Mouse (Mus musculus) myocyte (in vitro differentiated cells): ENCODE measurements at regions not wholly inside any gene's neighbourhood (a gene's known extent, or its start where the extent isn't known, plus 50 kb on each side); places are given as distances from the start of the nearest gene placed in this dataset.

Source experiments
- CEBPB ChIP-seq: IDR thresholded peaks from 2 replicates; pipeline ENCODE4 v1.6.1; 2011; ENCODE audit warnings: mild to moderate bottlenecking, moderate library complexity; ENCODE audit not compliant: poor library complexity, insufficient read depth, severe bottlenecking
- E2F4 ChIP-seq: IDR thresholded peaks from one replicate; pipeline ENCODE4 v1.6.1; 2011; ENCODE audit warnings: mild to moderate bottlenecking, control low read depth, moderate library complexity; ENCODE audit not compliant: insufficient read depth
- MAX ChIP-seq: IDR thresholded peaks from one replicate; pipeline ENCODE4 v1.6.1; 2011; ENCODE audit warnings: low read depth, mild to moderate bottlenecking, control low read depth
- MYOD1 ChIP-seq, 3 experiments: IDR thresholded peaks; one replicate each; pipeline ENCODE4 v1.6.1; 2011; ENCODE audit warnings: control low read depth in 2 of 3, low read depth in 2 of 3, mild to moderate bottlenecking in 2 of 3, moderate library complexity in 1 of 3; ENCODE audit not compliant: insufficient read length in 2 of 3, control insufficient read depth in 1 of 3
- MYOG ChIP-seq, 3 experiments: IDR thresholded peaks; one replicate each; pipeline ENCODE4 v1.6.1; 2011; ENCODE audit warnings: control low read depth in 2 of 3, low read depth in 2 of 3, mild to moderate bottlenecking in 2 of 3; ENCODE audit not compliant: insufficient read length in 2 of 3, control insufficient read depth in 1 of 3, insufficient read depth in 1 of 3
- POLR2A ChIP-seq: IDR thresholded peaks from one replicate; pipeline ENCODE4 v1.6.1; 2011; ENCODE audit warnings: low read depth, mild to moderate bottlenecking, control low read depth, moderate library complexity; ENCODE audit not compliant: insufficient read length
- POLR2AphosphoS2 ChIP-seq: IDR thresholded peaks from one replicate; pipeline ENCODE4 v1.6.1; 2011; ENCODE audit warnings: low read depth, control low read depth; ENCODE audit not compliant: insufficient read length
- TCF12 ChIP-seq: IDR thresholded peaks from one replicate; pipeline ENCODE4 v1.6.1; 2011; ENCODE audit warnings: mild to moderate bottlenecking, control low read depth; ENCODE audit not compliant: poor library complexity, insufficient read depth, severe bottlenecking
- TCF3 ChIP-seq: IDR thresholded peaks from one replicate; pipeline ENCODE4 v1.6.1; 2011; ENCODE audit warnings: low read depth, control low read depth; ENCODE audit not compliant: insufficient read length
- USF1 ChIP-seq: IDR thresholded peaks from one replicate; pipeline ENCODE4 v1.6.1; 2011; ENCODE audit warnings: low read depth, mild to moderate bottlenecking, control low read depth, moderate library complexity

DNA sequence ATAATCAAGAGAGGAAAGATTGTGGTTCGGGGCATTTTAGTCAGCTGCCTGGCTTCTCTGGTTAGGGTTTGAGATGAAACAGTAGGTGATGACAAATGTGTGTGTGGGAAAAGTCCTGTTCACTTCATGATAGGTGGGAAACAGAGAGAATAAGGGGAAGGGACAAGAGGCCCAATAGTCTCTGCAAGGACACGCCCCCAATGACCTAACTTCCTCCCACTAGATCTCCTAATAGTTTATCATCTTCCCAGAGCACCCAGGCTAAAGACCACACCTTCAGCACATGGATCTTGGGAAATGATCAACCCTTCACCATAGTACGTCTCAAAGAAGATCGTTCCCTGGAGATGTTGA lies 484.3 kb upstream of the Kazn start:
- TF ChIP-seq TCF12, result no peak
- TF ChIP-seq MAX, result no peak
- TF ChIP-seq POLR2A, result no peak
- TF ChIP-seq POLR2AphosphoS2, result no peak
- TF ChIP-seq CEBPB, result no peak
- no peak for TF ChIP-seq MYOD1 (IDR thresholded peaks at IDR 0.05; ENCODE audit: control insufficient read depth in 1 of 3, insufficient read length in 2 of 3, low read depth in 2 of 3)
- TF ChIP-seq E2F4, result no peak
- TF ChIP-seq TCF3, result no peak
- TF ChIP-seq MYOG (IDR thresholded peaks at IDR 0.05; ENCODE audit: control insufficient read depth in 1 of 3, insufficient read depth in 1 of 3, insufficient read length in 2 of 3, low read depth in 2 of 3), result no peak
- no peak for TF ChIP-seq USF1
